Mouse (Mus musculus): Measurements from ENCODE around the gene Phlpp2.

DNA sequence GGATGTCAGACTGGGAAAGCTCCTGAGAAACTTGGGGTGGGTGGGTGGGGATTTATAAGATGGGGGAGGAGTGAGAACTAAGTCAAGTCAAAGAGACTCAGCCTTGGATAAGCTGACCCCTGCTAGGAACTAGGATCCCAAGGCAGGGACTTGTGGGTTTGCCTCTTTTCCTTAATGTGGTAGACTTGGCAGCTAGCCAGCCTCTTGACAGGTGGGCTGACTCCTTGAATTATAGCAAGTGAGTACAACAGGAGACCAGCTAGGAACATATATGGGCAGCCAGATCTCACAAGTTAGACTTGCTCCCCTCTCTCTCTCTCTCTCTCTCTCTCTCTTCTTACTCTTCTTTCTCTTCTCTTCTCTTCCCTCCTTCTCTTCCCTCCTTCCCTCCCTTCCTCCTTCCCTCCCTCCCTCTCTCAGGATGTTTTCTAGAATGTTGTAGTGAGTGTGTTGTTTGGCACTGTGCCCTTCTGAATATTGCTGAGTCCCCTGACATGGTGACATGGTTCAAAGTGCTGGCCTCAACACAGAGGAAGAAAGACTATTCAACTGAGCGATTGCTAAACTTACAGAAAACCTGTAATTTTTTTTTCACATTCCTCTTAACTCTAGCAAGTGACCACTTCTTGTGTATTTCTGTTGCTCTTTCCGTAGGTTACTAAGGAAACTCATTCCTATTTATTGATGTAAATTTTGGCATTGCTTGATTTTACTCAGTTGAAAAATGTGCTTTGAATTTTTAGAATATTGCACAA, 73.4 kb downstream of the Phlpp2 start:
- no peak for TF ChIP-seq GATA1 (IDR thresholded peaks at IDR 0.05; ENCODE audit: borderline replicate concordance, low read length)
- no peak for TF ChIP-seq FLI1 (IDR thresholded peaks at IDR 0.05; ENCODE audit: low read length)
